Mouse (Mus musculus) ES-E14 (cell line): ENCODE measurements around the gene Gpx7.

Source experiments
- CHD2 ChIP-seq: IDR thresholded peaks from 2 replicates; pipeline ENCODE4 v1.6.1; 2014; ENCODE audit warnings: mild to moderate bottlenecking, low read depth, low read length, inconsistent platforms
- HCFC1 ChIP-seq: IDR thresholded peaks from 2 replicates; pipeline ENCODE4 v1.6.1; 2012; ENCODE audit warnings: low read length, inconsistent platforms, borderline replicate concordance; ENCODE audit not compliant: insufficient read depth
- MAFK ChIP-seq: IDR thresholded peaks from 2 replicates; pipeline ENCODE4 v1.6.1; 2014; ENCODE audit warnings: mild to moderate bottlenecking, low read depth, low read length, inconsistent platforms; ENCODE audit not compliant: insufficient read depth
- ZC3H11A ChIP-seq: IDR thresholded peaks from 2 replicates; pipeline ENCODE4 v1.6.1; 2012; ENCODE audit warnings: low read depth, mild to moderate bottlenecking, inconsistent platforms, low read length, borderline replicate concordance
- ZNF384 ChIP-seq: IDR thresholded peaks from 2 replicates; pipeline ENCODE4 v1.6.1; 2012; ENCODE audit warnings: low read depth, low read length, inconsistent platforms

- no peak for TF ChIP-seq ZC3H11A
- no peak for TF ChIP-seq ZNF384
- TF ChIP-seq HCFC1, result no peak
- no peak for TF ChIP-seq CHD2
- no peak for TF ChIP-seq MAFK
These were observed 1.0 kb downstream of the Gpx7 start for GRCm38 (mm10) chr4:108405766-108406137.
